In the genomic region with DNA sequence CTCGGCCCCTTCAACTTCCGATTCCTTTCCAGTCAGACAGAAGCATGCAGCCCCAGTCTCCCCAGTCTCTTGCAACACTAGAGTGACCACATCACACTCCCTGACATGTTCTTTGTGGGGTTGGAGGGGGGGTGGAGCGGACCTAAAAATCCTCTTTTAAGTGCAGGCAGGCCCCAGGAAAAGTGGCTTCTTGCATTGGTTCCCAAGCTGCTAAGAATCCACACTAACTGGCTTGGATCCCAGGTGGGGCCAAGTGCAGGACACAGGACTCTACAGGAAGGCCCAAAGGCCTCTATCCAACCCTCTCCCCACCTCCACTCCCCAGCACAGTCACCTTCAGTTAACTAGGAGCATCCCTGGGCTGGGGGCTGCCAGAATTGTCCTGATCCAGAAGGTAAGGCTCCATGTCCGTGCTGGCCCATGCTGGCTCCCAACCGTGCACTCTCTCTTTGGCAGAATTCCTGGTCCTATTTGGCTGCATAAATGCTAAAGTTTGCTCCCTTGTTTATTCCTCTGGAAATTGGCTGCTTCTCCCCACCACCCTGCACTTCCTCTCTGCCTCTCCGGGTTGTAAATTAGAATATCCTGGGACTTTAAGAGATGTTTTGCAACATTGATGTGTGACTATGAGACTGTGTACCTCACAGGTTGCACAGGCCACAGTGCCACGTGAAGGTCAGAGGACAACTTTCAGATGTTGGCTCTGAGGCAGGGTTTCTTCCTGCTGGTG, we compare ENCODE assay signal across 8 mouse cellular contexts. TPM values are rescaled to one million over a fixed set of nuclear protein-coding genes. Genes with fewer than 3 reads are reported as not detected.
A peak's percentile ranks its signal among the peaks of the same experiment; 100 is the strongest.
DNase-seq lines count a peak whose midpoint lies in the region; TF ChIP-seq lines count a peak whose summit lies in the region.

No protein-coding gene starts in this region.

- no peak overlapping the region for H3K4me3 ChIP-seq in kidney, adult 2 months (ENCODE audit: insufficient read depth, low read depth, low read length)

- peak; percentile 7; the same call in 1 of the 2 replicates for TF ChIP-seq CTCF in kidney, adult 2 months (conservative IDR thresholded peaks at IDR 0.05; ENCODE audit: insufficient read depth, insufficient read length, low read depth, low read length)

- TF ChIP-seq POLR2A in kidney, adult 2 months (IDR thresholded peaks at IDR 0.05; ENCODE audit: low read depth, low read length), result no peak

- peak; percentile 37 for DNase-seq in adrenal gland, adult 2 months
- no peak for DNase-seq in adrenal gland, adult 18-20 months (ENCODE audit: low spot score in 2 of 2)
- peak; percentile 22 for DNase-seq in ovary, postnatal 10 days (ENCODE audit: low spot score)
- no peak for DNase-seq in ovary, postnatal 36 days (ENCODE audit: low spot score)
- peak; percentile 94 for DNase-seq in kidney, adult 2 months
- peak; percentile 32 to 46 for DNase-seq in lung, postnatal 4 days
- no peak for DNase-seq in frontal cortex, postnatal 25 days (ENCODE audit: low spot score in 2 of 2)
- DNase-seq in right cerebral cortex, postnatal 4 days, result no peak

- H3K27me3 ChIP-seq in kidney, adult 2 months (replicated peaks; ENCODE audit: control insufficient read depth, insufficient read depth, low read length), result no peaks in the 10 kb centered on the region

- peak overlapping the region; percentile 58 for H3K27ac ChIP-seq in kidney, adult 2 months (ENCODE audit: insufficient read depth, low read depth, low read length)

- peaks cover 11% of the 10 kb centered on the region; the same call in 1 of the 2 replicates for H3K4me1 ChIP-seq in kidney, adult 2 months (ENCODE audit: control insufficient read depth, insufficient read depth, low read length)

- no peaks in the 10 kb centered on the region; the same call in 1 of the 2 replicates for H3K36me3 ChIP-seq in kidney, adult 2 months (ENCODE audit: control insufficient read depth, insufficient read depth, low read length)

- 41% methylated on average over 7 of the region's 7 CpGs for WGBS in kidney, adult 2 months

RNA-seq across cellular contexts. Expression of gene Atxn2, which starts 20.5 kb away (rescaled TPM):
- total RNA-seq in adrenal gland, adult 2 months (2021), result 100 to 1,000 TPM; 146 to 229 TPM
- 214 and 218 TPM in 2 replicates for polyA plus RNA-seq in adrenal gland, adult 2 months (2012; rRNA removed)
- 100 to 1,000 TPM; 165 to 216 TPM for total RNA-seq in adrenal gland, adult 18-20 months (2021)
- 111 and 112 TPM in 2 replicates for polyA plus RNA-seq in kidney, adult 2 months (2012; rRNA removed)

RNA-seq across cellular contexts. Expression of gene Brap, which starts 30.3 kb away (rescaled TPM):
- 10 to 100 TPM; 52.4 to 60.5 TPM for total RNA-seq in adrenal gland, adult 2 months (2021)
- polyA plus RNA-seq in adrenal gland, adult 2 months (2012; rRNA removed), result 14.7 and 17.0 TPM in 2 replicates
- 10 to 100 TPM; 53.5 to 58.7 TPM for total RNA-seq in adrenal gland, adult 18-20 months (2021)
- polyA plus RNA-seq in kidney, adult 2 months (2012; rRNA removed), result 44.0 and 50.1 TPM in 2 replicates

RNA-seq across cellular contexts. Expression of gene Acad10, which starts 30.3 kb away (rescaled TPM):
- total RNA-seq in adrenal gland, adult 2 months (2021), result 10 to 100 TPM; 23.1 to 25.4 TPM
- polyA plus RNA-seq in adrenal gland, adult 2 months (2012; rRNA removed), result 9.8 and 10.0 TPM in 2 replicates
- total RNA-seq in adrenal gland, adult 18-20 months (2021), result 10 to 100 TPM; 25.2 to 29.4 TPM
- polyA plus RNA-seq in kidney, adult 2 months (2012; rRNA removed), result 55.9 and 68.1 TPM in 2 replicates

Comparison
In these comparisons a context has a peak if more than half of its experiments do, and no peak if none do; other contexts are left out.
1. DNase-seq: peak in adrenal gland, adult 2 months (single experiment), ovary, postnatal 10 days (single experiment), kidney, adult 2 months (single experiment) and lung, postnatal 4 days (2 of 2); none in adrenal gland, adult 18-20 months (0 of 2), ovary, postnatal 36 days (single experiment), frontal cortex, postnatal 25 days (0 of 2) and right cerebral cortex, postnatal 4 days (single experiment).